Mouse (Mus musculus) spleen, adult 2 months (tissue): ENCODE measurements around the gene Ptprcap.

Experiments
- CTCF ChIP-seq: fragments of 200-500 bp; IDR thresholded peaks from 2 replicates; pipeline ENCODE4 v1.5.1; 2011; ENCODE audit warnings: mild to moderate bottlenecking, inconsistent platforms; ENCODE audit not compliant: insufficient read depth, insufficient read length, insufficient replicate concordance; ENCODE audit errors: extremely low read depth
- POLR2A ChIP-seq: fragments of 200-500 bp; IDR thresholded peaks from 2 replicates; pipeline ENCODE4 v1.6.1; 2011; ENCODE audit warnings: low read depth, low read length, inconsistent platforms

GRCm38 (mm10) chr19:4104675-4105194, 48.7 kb upstream of the Ptprcap start:
- TF ChIP-seq POLR2A, result no peak
- no peak for TF ChIP-seq CTCF
